Mouse (Mus musculus): ENCODE data around the gene Kcnd1. TPM values are rescaled to one million over a fixed set of nuclear protein-coding genes. Genes with fewer than 3 reads are reported as not detected.

Gene Kcnd1
- total and polyA plus RNA-seq, 2 experiments from 2014 or later, result 3.1 to 5.9 TPM

DNA sequence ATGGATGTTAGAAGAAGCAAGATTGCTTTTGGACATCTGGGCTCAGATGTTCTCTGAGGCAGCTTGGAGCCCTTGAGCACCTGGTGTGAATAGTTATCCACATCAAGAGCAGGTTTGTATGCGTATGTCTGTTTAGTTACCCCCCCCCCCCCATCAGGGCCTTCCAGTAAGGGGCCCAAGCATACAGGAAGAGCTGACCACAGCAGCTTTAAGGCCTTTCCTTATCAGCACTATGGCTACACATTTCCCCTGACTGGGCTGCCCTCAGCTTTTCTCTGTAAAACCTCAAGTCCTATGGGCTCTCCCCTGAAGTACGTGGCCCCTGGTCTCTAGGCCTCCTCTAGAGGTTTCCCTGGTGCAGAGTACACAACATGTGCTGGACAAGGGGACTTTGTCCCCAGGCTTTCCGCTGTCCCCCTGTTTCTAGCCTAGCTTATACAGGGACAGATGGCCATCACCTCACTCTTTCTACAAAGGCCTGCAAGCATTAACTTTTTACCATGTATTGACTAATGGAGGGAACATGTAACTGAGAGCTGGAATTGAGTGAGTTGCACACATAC, 37.2 kb downstream of the Kcnd1 start:
- TF ChIP-seq CTCF (IDR thresholded peaks at IDR 0.05; ENCODE audit: low read depth), result no peak
- ATAC-seq, result no peak
- 88% methylated on average over 3 of the region's 3 CpGs for WGBS

DNA sequence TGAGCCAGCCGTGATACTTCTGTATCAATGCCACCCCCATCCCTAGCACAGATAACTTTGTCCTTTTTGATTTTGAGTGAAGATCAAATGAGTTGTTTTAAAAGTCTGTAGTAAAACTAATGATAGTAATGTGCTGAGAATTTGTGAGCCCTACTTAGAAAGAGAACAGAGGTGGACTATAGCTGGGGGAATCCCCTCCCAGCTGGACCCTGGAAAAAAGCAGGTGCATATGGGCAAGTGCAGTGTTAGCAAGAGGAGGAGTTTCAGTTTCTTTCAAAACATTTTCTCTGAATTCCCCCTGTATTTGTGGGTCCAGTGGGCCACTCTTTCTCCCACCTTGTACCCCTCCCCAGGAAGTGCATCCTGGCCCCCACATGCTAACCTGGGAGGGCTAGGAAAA, 41.1 kb downstream of the Kcnd1 start:
- Histone ChIP-seq H3K9ac (replicated peaks; ENCODE audit: low read length) (no peak overlapping the region), H3K4me3 (ENCODE audit: low read length) (no peak overlapping the region), H3K9me3 (ENCODE audit: low read length) (no peaks in the 10 kb centered on the region), H3K27ac (no peak overlapping the region), H3K36me3 (ENCODE audit: insufficient read depth, low read length) (no peaks in the 10 kb centered on the region), H3K27me3 (ENCODE audit: insufficient read depth, low read length) (no peaks in the 10 kb centered on the region), H3K4me2 (ENCODE audit: low read depth, low read length) (no peak overlapping the region), H3K4me1 (ENCODE audit: insufficient read depth, low read length) (no peaks in the 10 kb centered on the region)
- TF ChIP-seq CTCF (IDR thresholded peaks at IDR 0.05; ENCODE audit: low read depth), result no peak
- ATAC-seq (no peak), DNase-seq (ENCODE audit: low spot score) (no peak)
- WGBS, result 87% methylated on average over 1 of the region's 1 CpGs

More for the DNA sequence above, 37.2 kb downstream of the Kcnd1 start:
- H3K4me1 ChIP-seq (ENCODE audit: insufficient read depth, low read length), result no peaks in the 10 kb centered on the region
- no peak overlapping the region for H3K27ac ChIP-seq
- no peaks in the 10 kb centered on the region for H3K27me3 ChIP-seq (ENCODE audit: insufficient read depth, low read length)
- no peaks in the 10 kb centered on the region for H3K36me3 ChIP-seq (ENCODE audit: insufficient read depth, low read length)
- H3K9ac ChIP-seq (replicated peaks; ENCODE audit: low read length), result no peak overlapping the region
- no peaks in the 10 kb centered on the region for H3K9me3 ChIP-seq (ENCODE audit: low read length)
- DNase-seq (ENCODE audit: low spot score), result no peak
- no peak overlapping the region for H3K4me2 ChIP-seq (ENCODE audit: low read depth, low read length)
- H3K4me3 ChIP-seq (ENCODE audit: low read length), result no peak overlapping the region

DNA sequence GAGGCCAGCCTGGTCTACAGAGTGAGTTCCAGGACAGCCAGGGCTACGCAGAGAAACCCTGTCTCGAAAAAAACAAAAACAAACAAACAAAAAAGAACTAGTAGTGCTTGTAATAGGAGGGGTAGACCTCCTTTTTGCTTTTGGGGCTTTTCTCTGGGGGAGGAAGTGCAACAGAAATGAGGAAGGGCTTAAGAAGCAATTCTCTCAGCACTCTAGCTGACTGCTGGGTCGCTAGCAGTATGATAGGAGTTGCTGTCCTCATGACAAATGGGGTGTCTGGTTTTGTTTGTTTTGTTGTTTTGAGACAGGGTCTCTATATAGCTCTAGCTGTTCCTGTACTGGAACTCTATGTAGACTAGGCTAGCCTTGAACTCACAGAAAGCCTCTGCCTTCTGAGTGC, 42.5 kb downstream of the Kcnd1 start:
- no peak overlapping the region for H3K4me2 ChIP-seq (ENCODE audit: low read depth, low read length)
- H3K4me1 ChIP-seq (ENCODE audit: insufficient read depth, low read length), result no peaks in the 10 kb centered on the region
- no peak for TF ChIP-seq CTCF (IDR thresholded peaks at IDR 0.05; ENCODE audit: low read depth)
- H3K9ac ChIP-seq (replicated peaks; ENCODE audit: low read length), result no peak overlapping the region
- H3K36me3 ChIP-seq (ENCODE audit: insufficient read depth, low read length), result no peaks in the 10 kb centered on the region
- WGBS, result 63% methylated on average over 3 of the region's 3 CpGs
- no peak overlapping the region for H3K4me3 ChIP-seq (ENCODE audit: low read length)
- ATAC-seq (no peak), DNase-seq (ENCODE audit: low spot score) (no peak)
- H3K9me3 ChIP-seq (ENCODE audit: low read length), result no peaks in the 10 kb centered on the region
- H3K27me3 ChIP-seq (ENCODE audit: insufficient read depth, low read length), result no peaks in the 10 kb centered on the region
- H3K27ac ChIP-seq, result no peak overlapping the region

DNA sequence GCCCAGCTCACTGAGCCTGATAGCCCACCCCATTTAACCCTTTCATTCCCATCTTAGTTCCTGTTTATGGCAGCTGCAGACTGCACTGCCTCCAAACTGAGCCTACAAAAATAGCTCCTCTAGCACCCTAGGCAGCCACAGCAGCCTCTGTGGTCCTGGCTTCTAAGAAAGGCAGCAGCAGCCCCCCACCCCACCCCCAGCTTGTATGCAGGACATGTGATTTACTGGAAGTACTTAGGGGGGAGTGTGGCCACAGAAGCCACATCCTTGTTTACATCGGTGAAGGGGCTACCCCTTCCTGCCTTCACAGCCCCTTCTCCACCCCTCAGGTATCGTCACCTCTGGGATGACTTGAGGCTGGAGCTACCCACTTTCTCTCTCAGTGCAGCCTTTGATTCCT, 43.3 kb downstream of the Kcnd1 start:
- Histone ChIP-seq H3K9ac (replicated peaks; ENCODE audit: low read length) (no peak overlapping the region), H3K4me2 (ENCODE audit: low read depth, low read length) (no peak overlapping the region), H3K9me3 (ENCODE audit: low read length) (no peaks in the 10 kb centered on the region), H3K36me3 (ENCODE audit: insufficient read depth, low read length) (no peaks in the 10 kb centered on the region), H3K27me3 (ENCODE audit: insufficient read depth, low read length) (no peaks in the 10 kb centered on the region), H3K4me3 (ENCODE audit: low read length) (no peak overlapping the region), H3K4me1 (ENCODE audit: insufficient read depth, low read length) (no peaks in the 10 kb centered on the region), H3K27ac (no peak overlapping the region)
- ATAC-seq, result no peak
- 83% methylated on average over 2 of the region's 2 CpGs for WGBS
- no peak for TF ChIP-seq CTCF (IDR thresholded peaks at IDR 0.05; ENCODE audit: low read depth)
- no peak for DNase-seq (ENCODE audit: low spot score)

DNA sequence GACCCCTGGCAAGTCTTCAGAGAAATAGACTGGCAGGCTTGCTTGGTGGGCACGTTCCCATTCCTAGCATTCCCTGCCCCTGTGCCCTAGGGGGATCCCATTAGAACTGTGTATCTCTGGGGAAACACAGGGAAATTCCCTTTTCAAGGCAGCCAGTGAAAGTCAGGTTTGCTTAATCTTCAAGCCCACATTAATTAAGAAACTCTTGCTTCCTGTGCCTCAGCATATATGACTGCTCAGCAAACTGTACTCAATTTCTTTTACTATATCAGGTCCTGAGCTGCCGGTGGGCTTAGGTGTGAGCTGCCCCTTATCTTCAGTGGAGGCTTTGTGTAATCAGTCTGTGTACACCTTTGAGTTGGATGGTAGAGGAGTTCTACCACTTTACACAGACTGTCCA, 43.7 kb downstream of the Kcnd1 start:
- Histone ChIP-seq H3K9ac (replicated peaks; ENCODE audit: low read length) (no peak overlapping the region), H3K4me3 (ENCODE audit: low read length) (no peak overlapping the region), H3K4me1 (ENCODE audit: insufficient read depth, low read length) (no peaks in the 10 kb centered on the region), H3K27me3 (ENCODE audit: insufficient read depth, low read length) (no peaks in the 10 kb centered on the region), H3K9me3 (ENCODE audit: low read length) (no peaks in the 10 kb centered on the region), H3K27ac (no peak overlapping the region), H3K36me3 (ENCODE audit: insufficient read depth, low read length) (no peaks in the 10 kb centered on the region), H3K4me2 (ENCODE audit: low read depth, low read length) (no peak overlapping the region)
- TF ChIP-seq CTCF (IDR thresholded peaks at IDR 0.05; ENCODE audit: low read depth), result no peak
- ATAC-seq (no peak), DNase-seq (ENCODE audit: low spot score) (no peak)
- WGBS, result 68% methylated on average over 2 of the region's 2 CpGs

DNA sequence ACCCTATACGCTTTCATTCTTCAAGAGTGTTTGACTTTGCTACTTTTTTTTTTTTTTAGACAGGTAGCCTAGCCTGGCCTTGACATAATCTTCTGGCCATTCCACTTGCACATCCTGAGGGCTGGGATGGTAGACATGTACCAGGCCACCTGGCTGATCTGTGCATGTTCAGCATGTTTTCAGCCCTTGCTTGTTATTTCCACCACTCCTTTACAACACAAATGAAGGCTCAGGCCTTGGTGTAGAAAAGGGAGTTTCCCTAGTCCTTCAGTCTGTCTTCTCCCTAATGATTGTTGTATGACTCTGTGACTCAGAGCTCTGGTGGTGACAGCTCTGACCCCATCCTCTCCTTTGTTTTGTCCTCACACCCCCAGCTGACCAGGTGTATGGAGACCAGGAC, 45.1 kb downstream of the Kcnd1 start:
- Histone ChIP-seq H3K4me3 (ENCODE audit: low read length) (no peak overlapping the region), H3K4me2 (ENCODE audit: low read depth, low read length) (no peak overlapping the region), H3K4me1 (ENCODE audit: insufficient read depth, low read length) (no peaks in the 10 kb centered on the region), H3K9ac (replicated peaks; ENCODE audit: low read length) (no peak overlapping the region), H3K27ac (no peak overlapping the region), H3K9me3 (ENCODE audit: low read length) (no peaks in the 10 kb centered on the region), H3K36me3 (ENCODE audit: insufficient read depth, low read length) (no peaks in the 10 kb centered on the region), H3K27me3 (ENCODE audit: insufficient read depth, low read length) (no peaks in the 10 kb centered on the region)
- ATAC-seq (no peak), DNase-seq (ENCODE audit: low spot score) (no peak)
- 96% methylated on average over 1 of the region's 1 CpGs for WGBS
- TF ChIP-seq CTCF (IDR thresholded peaks at IDR 0.05; ENCODE audit: low read depth), result no peak

DNA sequence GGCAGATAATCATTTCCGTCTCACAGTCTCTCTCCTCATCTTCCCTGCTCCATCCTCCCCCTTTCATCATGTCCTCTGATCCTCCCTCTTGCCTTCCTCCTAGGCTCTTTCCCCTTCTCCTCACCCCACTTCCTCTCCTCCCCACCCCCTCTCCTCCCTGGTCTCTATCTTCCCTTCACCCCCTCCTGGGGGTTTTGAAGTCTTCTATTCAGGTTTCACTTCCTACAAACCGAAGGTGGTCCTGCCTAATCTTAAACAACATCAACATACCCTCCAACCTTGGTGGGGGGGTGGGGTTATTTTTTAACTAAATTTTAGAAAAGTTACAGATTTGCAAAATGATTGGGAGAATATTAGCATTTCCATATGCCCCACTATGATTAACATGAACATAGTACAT, 46.4 kb downstream of the Kcnd1 start:
- H3K4me2 ChIP-seq (ENCODE audit: low read depth, low read length), result no peak overlapping the region
- ATAC-seq (no peak), DNase-seq (ENCODE audit: low spot score) (no peak)
- H3K27me3 ChIP-seq (ENCODE audit: insufficient read depth, low read length), result no peaks in the 10 kb centered on the region
- no peak overlapping the region for H3K4me3 ChIP-seq (ENCODE audit: low read length)
- no peak overlapping the region for H3K27ac ChIP-seq
- no peaks in the 10 kb centered on the region for H3K9me3 ChIP-seq (ENCODE audit: low read length)
- H3K9ac ChIP-seq (replicated peaks; ENCODE audit: low read length), result no peak overlapping the region
- no peaks in the 10 kb centered on the region for H3K4me1 ChIP-seq (ENCODE audit: insufficient read depth, low read length)
- H3K36me3 ChIP-seq (ENCODE audit: insufficient read depth, low read length), result no peaks in the 10 kb centered on the region; the same call in 1 of the 2 replicates
- TF ChIP-seq CTCF (IDR thresholded peaks at IDR 0.05; ENCODE audit: low read depth), result no peak
- 30% methylated on average over 2 of the region's 2 CpGs for WGBS

All from hindbrain, postnatal 0 days (tissue).